Mouse (Mus musculus): ENCODE results near the gene Lgals2. TPM values are rescaled to one million over a fixed set of nuclear protein-coding genes. Genes with fewer than 3 reads are reported as not detected.

Lgals2 gene
- 0.28 TPM in 1 of 2 replicates, not detected in the other for polyA plus RNA-seq (2015; fragmentation: Nextera tagmentation; extraction: Ambion mirVana)

GRCm38 (mm10) chr15:78855303-78855965 lies at the start of gene Lgals2:
Gene Lgals2, minus strand, starts transcription at chr15:78855529.

GRCm38 (mm10) chr15:78899740-78900584 lies 44.6 kb upstream of the Lgals2 start, which contains the start of gene Sh3bp1:
Gene Sh3bp1, plus strand, starts transcription at chr15:78899768.

GRCm38 (mm10) chr15:78899409-78899739 lies 44.0 kb upstream of the Lgals2 start, which contains the start of gene Gm49510:
Gene Gm49510, plus strand, starts transcription at chr15:78899667.

GRCm38 (mm10) chr15:78876991-78877809 lies 21.9 kb upstream of the Lgals2 start, which contains the start of gene Gga1:
Gene Gga1, plus strand, starts transcription at chr15:78877190.

GRCm38 (mm10) chr15:78842371-78843163 lies 12.8 kb downstream of the Lgals2 start, which contains the start of gene Cdc42ep1:
Gene Cdc42ep1, plus strand, starts transcription at chr15:78842624.

GRCm38 (mm10) chr15:78802776-78803391 lies 52.4 kb downstream of the Lgals2 start, which contains the start of gene Card10:
Gene Card10, minus strand, starts transcription at chr15:78803042.

Small RNAs within 50 kb of the gene (microRNA-seq; reads per million reads assigned to microRNA genes)
- gene Mir6955, result not detected

Other genes with a start within 250 kb of the Lgals2 start
- 12.1 and 13.6 TPM in 2 replicates for gene Elfn2, start 136.8 kb downstream of the Lgals2 start, polyA plus RNA-seq (2015; fragmentation: Nextera tagmentation; extraction: Ambion mirVana)
- 8.2 and 9.7 TPM in 2 replicates for gene Mfng, start 82.1 kb downstream of the Lgals2 start, polyA plus RNA-seq (2015; fragmentation: Nextera tagmentation; extraction: Ambion mirVana)
- gene Card10, start 52.5 kb downstream of the Lgals2 start, polyA plus RNA-seq (2015; fragmentation: Nextera tagmentation; extraction: Ambion mirVana), result 2.6 and 3.0 TPM in 2 replicates
- 16.6 and 17.0 TPM in 2 replicates for gene Cdc42ep1, start 12.9 kb downstream of the Lgals2 start, polyA plus RNA-seq (2015; fragmentation: Nextera tagmentation; extraction: Ambion mirVana)
- 36.0 and 39.3 TPM in 2 replicates for gene Gga1, start 21.7 kb upstream of the Lgals2 start, polyA plus RNA-seq (2015; fragmentation: Nextera tagmentation; extraction: Ambion mirVana)
- gene Gm49510, start 44.1 kb upstream of the Lgals2 start, polyA plus RNA-seq (2015; fragmentation: Nextera tagmentation; extraction: Ambion mirVana), result not detected in 2 replicates
- gene Sh3bp1, start 44.2 kb upstream of the Lgals2 start, polyA plus RNA-seq (2015; fragmentation: Nextera tagmentation; extraction: Ambion mirVana), result 3.8 and 4.8 TPM in 2 replicates
- gene Pdxp, start 58.4 kb upstream of the Lgals2 start, polyA plus RNA-seq (2015; fragmentation: Nextera tagmentation; extraction: Ambion mirVana), result 117 and 118 TPM in 2 replicates
- 224 and 275 TPM in 2 replicates for gene Lgals1, start 71.2 kb upstream of the Lgals2 start, polyA plus RNA-seq (2015; fragmentation: Nextera tagmentation; extraction: Ambion mirVana)
- gene Nol12, start 79.4 kb upstream of the Lgals2 start, polyA plus RNA-seq (2015; fragmentation: Nextera tagmentation; extraction: Ambion mirVana), result 55.4 and 55.8 TPM in 2 replicates
- 21.8 and 27.3 TPM in 2 replicates for gene Triobp, start 92.2 kb upstream of the Lgals2 start, polyA plus RNA-seq (2015; fragmentation: Nextera tagmentation; extraction: Ambion mirVana)
- 148 and 161 TPM in 2 replicates for gene H1f0, start 172.9 kb upstream of the Lgals2 start, polyA plus RNA-seq (2015; fragmentation: Nextera tagmentation; extraction: Ambion mirVana)
- 0.26 TPM in 1 of 2 replicates, not detected in the other for gene Galr3, start 186.4 kb upstream of the Lgals2 start, polyA plus RNA-seq (2015; fragmentation: Nextera tagmentation; extraction: Ambion mirVana)
- 41.6 and 44.2 TPM in 2 replicates for gene Ankrd54, start 207.4 kb upstream of the Lgals2 start, polyA plus RNA-seq (2015; fragmentation: Nextera tagmentation; extraction: Ambion mirVana)
- 151 and 153 TPM in 2 replicates for gene Eif3l, start 219.7 kb upstream of the Lgals2 start, polyA plus RNA-seq (2015; fragmentation: Nextera tagmentation; extraction: Ambion mirVana)

Measured in neural tube, postnatal 0 days (tissue).